Mouse (Mus musculus) neural tube, embryonic 15.5 days (tissue): Measurements from ENCODE around the gene Ebi3. TPM values are rescaled to one million over a fixed set of nuclear protein-coding genes. Genes with fewer than 3 reads are reported as not detected.

Experiments used
- ATAC-seq: fragments of 200-750 bp; cut with Nextera tagmentation; 2 replicates; pipeline ENCODE4 v1.8.0; 2017; ENCODE audit warnings: mild to moderate bottlenecking, moderate TSS enrichment, moderate library complexity; ENCODE audit not compliant: low FRiP score
- H3K27ac ChIP-seq: fragments of 300-500 bp; sonication (generic); replicated peaks from 2 replicates; pipeline ENCODE4 v1.5.1; 2015; ENCODE audit warnings: mild to moderate bottlenecking, inconsistent platforms
- H3K27me3 ChIP-seq: fragments of 300-500 bp; sonication (generic); replicated peaks from 2 replicates; pipeline ENCODE4 v1.6.1; 2015; ENCODE audit warnings: inconsistent platforms
- H3K36me3 ChIP-seq: fragments of 300-500 bp; sonication (generic); 2 replicates; pipeline ENCODE4 v1.6.1; 2015; ENCODE audit warnings: inconsistent platforms
- H3K4me1 ChIP-seq: fragments of 300-500 bp; sonication (generic); 2 replicates; pipeline ENCODE4 v1.6.1; 2015; ENCODE audit warnings: inconsistent platforms
- H3K4me2 ChIP-seq: fragments of 300-500 bp; sonication (generic); 2 replicates; pipeline ENCODE4 v1.6.1; 2015; ENCODE audit warnings: inconsistent platforms, mild to moderate bottlenecking, moderate library complexity
- H3K4me3 ChIP-seq: fragments of 300-500 bp; sonication (generic); replicated peaks from 2 replicates; pipeline ENCODE4 v1.5.1; 2015; ENCODE audit warnings: mild to moderate bottlenecking, inconsistent platforms
- H3K9ac ChIP-seq: fragments of 300-500 bp; sonication (generic); replicated peaks from 2 replicates; pipeline ENCODE4 v1.6.1; 2015; ENCODE audit warnings: mild to moderate bottlenecking, inconsistent platforms
- H3K9me3 ChIP-seq: fragments of 300-500 bp; sonication (generic); replicated peaks from 2 replicates; pipeline ENCODE4 v1.6.1; 2016; ENCODE audit warnings: inconsistent platforms
- WGBS: fragments of 180-500 bp; shearing (Covaris S2); methylation state at CpG from one replicate; pipeline ENCODE4 v1.1.7; 2015; ENCODE audit warnings: mixed read lengths; 5-methylcytosine and 5-hydroxymethylcytosine counted together
- polyA plus RNA-seq: library from polyadenylated mRNA; unstranded; fragments of >200 nt; fragmentation: Nextera tagmentation; extraction: Ambion mirVana; gene quantifications from 2 replicates; pipeline ENCODE4 v1.2.1, GENCODE M21; 2015

The Ebi3 gene
- polyA plus RNA-seq, 1 experiment from 2014 or later = 9.0 TPM

DNA sequence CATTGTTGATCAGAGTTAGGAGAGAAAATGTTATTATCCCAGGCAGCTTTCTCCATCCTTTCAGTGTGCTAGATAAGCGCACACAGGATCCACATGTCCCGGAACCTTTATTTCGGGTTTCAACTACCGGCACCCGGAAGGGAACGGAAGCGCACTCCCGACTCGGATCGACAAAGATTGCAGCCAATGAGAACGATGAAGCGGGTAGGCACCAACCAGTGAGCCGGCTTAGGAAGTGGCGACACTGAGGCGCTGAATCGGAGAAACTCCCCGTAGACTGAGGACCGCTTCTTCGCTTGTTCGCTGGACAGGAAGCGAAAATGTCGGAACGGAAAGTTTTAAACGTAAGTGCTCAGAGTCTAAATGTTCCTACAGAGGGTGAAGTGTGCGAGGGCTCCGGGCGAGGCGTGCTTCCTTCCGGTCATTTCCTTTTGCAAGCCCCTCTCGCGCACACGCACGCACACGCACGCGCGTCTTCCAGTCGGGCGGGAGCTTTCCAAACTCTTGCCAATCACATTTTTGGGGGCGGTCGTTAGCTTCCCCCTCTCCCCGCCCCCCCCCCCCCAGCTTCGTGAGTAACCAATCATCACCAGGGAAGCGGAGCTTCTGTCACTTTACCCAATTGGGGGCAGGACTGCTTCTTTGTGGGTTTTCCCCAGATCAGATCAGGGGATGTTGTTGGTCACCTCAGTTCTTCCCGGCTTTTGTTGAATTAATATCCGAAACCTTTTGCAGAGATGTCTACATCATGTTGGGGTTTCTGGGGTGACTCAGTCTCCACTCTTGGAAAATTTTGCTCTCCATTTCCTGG is 6.7 kb downstream of the Ebi3 start, which contains the start of gene Yju2:
Gene Yju2, plus strand, starts transcription at position 182 of the 811 bp plus-strand sequence.
- Histone ChIP-seq H3K9me3 (no peaks in the 10 kb centered on the region), H3K27me3 (peaks cover 7% of the 10 kb centered on the region; the same call in 1 of the 2 replicates), H3K4me1 (peaks cover 48% of the 10 kb centered on the region), H3K4me2 (peak within 1 kb of the TSS; percentile 70), H3K27ac (peak within 1 kb of the TSS; percentile 98), H3K4me3 (peak within 1 kb of the TSS; percentile 58), H3K9ac (peak within 1 kb of the TSS; percentile 53), H3K36me3 (peaks cover 11% of the 10 kb centered on the region; the same call in 1 of the 2 replicates)
- peak; percentile 89 for ATAC-seq
- WGBS = under 1% methylated on average over 46 of the region's 46 CpGs

- 81% methylated on average over 10 of the region's 10 CpGs for WGBS
- H3K9ac ChIP-seq = peak overlapping the region; percentile 53
- ATAC-seq = no peak
Observed at GRCm38 (mm10) chr17:55959946-55960740, 7.7 kb downstream of the Ebi3 start.

GRCm38 (mm10) chr17:55960791-55961190 is 8.4 kb downstream of the Ebi3 start:
- Histone ChIP-seq H3K4me2 (no peak overlapping the region), H3K36me3 (peaks cover 23% of the 10 kb centered on the region), H3K4me1 (peaks cover 43% of the 10 kb centered on the region), H3K27ac (no peak overlapping the region), H3K27me3 (no peaks in the 10 kb centered on the region), H3K9me3 (no peaks in the 10 kb centered on the region), H3K9ac (no peak overlapping the region), H3K4me3 (no peak overlapping the region)
- ATAC-seq = no peak

More at GRCm38 (mm10) chr17:55959946-55960740, 7.7 kb downstream of the Ebi3 start:
- Histone ChIP-seq H3K9me3 (no peaks in the 10 kb centered on the region), H3K4me2 (peak overlapping the region; percentile 70), H3K36me3 (peaks cover 19% of the 10 kb centered on the region), H3K4me3 (peak overlapping the region; percentile 58), H3K4me1 (peaks cover 48% of the 10 kb centered on the region), H3K27ac (peak overlapping the region; percentile 98), H3K27me3 (no peaks in the 10 kb centered on the region; the same call in 1 of the 2 replicates)

- ATAC-seq = no peak
- peaks cover 30% of the 10 kb centered on the region for H3K36me3 ChIP-seq
- peaks cover 35% of the 10 kb centered on the region for H3K4me1 ChIP-seq
- no peak overlapping the region for H3K9ac ChIP-seq
- H3K4me2 ChIP-seq = no peak overlapping the region
- no peak overlapping the region for H3K27ac ChIP-seq
- no peak overlapping the region for H3K4me3 ChIP-seq
- no peaks in the 10 kb centered on the region for H3K27me3 ChIP-seq
- 97% methylated on average over 7 of the region's 7 CpGs for WGBS
- no peaks in the 10 kb centered on the region for H3K9me3 ChIP-seq
Observed at GRCm38 (mm10) chr17:55961631-55962030, 9.2 kb downstream of the Ebi3 start.

- Histone ChIP-seq H3K27ac (no peak overlapping the region), H3K4me2 (no peak overlapping the region), H3K9me3 (no peaks in the 10 kb centered on the region), H3K9ac (no peak overlapping the region), H3K4me3 (no peak overlapping the region), H3K27me3 (no peaks in the 10 kb centered on the region), H3K4me1 (peaks cover 20% of the 10 kb centered on the region), H3K36me3 (peaks cover 43% of the 10 kb centered on the region)
- WGBS = 80% methylated on average over 14 of the region's 14 CpGs
- ATAC-seq = no peak
Observed at GRCm38 (mm10) chr17:55963171-55963570, 10.7 kb downstream of the Ebi3 start.

- Histone ChIP-seq H3K9me3 (no peaks in the 10 kb centered on the region), H3K4me1 (peaks cover 26% of the 10 kb centered on the region), H3K27ac (no peak overlapping the region), H3K36me3 (peaks cover 43% of the 10 kb centered on the region), H3K9ac (no peak overlapping the region), H3K4me3 (no peak overlapping the region), H3K4me2 (no peak overlapping the region), H3K27me3 (no peaks in the 10 kb centered on the region)
- 95% methylated on average over 10 of the region's 10 CpGs for WGBS
- no peak for ATAC-seq
Observed at GRCm38 (mm10) chr17:55964496-55964895, 12.1 kb downstream of the Ebi3 start.

GRCm38 (mm10) chr17:55964996-55965395 is 12.6 kb downstream of the Ebi3 start:
- Histone ChIP-seq H3K9me3 (no peaks in the 10 kb centered on the region), H3K9ac (no peak overlapping the region), H3K4me1 (peaks cover 26% of the 10 kb centered on the region), H3K36me3 (peaks cover 43% of the 10 kb centered on the region), H3K4me3 (no peak overlapping the region), H3K27me3 (no peaks in the 10 kb centered on the region), H3K27ac (no peak overlapping the region), H3K4me2 (no peak overlapping the region)
- 82% methylated on average over 9 of the region's 9 CpGs for WGBS
- no peak for ATAC-seq

GRCm38 (mm10) chr17:55967186-55967585 is 14.7 kb downstream of the Ebi3 start:
- no peak overlapping the region for H3K9ac ChIP-seq
- no peaks in the 10 kb centered on the region for H3K27me3 ChIP-seq
- no peaks in the 10 kb centered on the region for H3K9me3 ChIP-seq
- H3K4me1 ChIP-seq = peaks cover 39% of the 10 kb centered on the region
- no peak overlapping the region for H3K27ac ChIP-seq
- ATAC-seq = no peak
- H3K36me3 ChIP-seq = peaks cover 35% of the 10 kb centered on the region
- no peak overlapping the region for H3K4me3 ChIP-seq
- WGBS = 91% methylated on average over 4 of the region's 4 CpGs
- no peak overlapping the region for H3K4me2 ChIP-seq

DNA sequence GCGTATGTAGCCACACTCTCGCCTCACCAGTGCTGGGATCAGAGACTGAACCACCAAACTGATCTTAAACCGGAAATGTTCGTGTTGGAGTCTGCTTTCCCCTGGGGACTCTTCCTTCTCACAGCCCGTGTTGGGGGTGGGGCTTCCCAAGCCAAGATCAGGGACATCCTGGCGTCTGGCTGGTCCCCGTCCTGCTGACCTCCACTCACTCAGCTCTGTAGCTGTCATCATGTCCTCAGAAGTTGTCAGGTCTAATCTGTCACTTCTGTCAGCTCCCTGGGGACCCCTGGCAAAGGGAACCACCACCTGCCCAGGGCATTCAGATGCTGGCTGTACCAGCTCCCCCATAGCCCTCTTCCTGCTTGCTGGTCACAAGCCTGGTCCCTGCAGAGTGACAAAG is 15.8 kb downstream of the Ebi3 start:
- 46% methylated on average over 7 of the region's 7 CpGs for WGBS
- H3K4me2 ChIP-seq = no peak overlapping the region
- H3K27ac ChIP-seq = peak overlapping the region; percentile 85; the same call in 1 of the 2 replicates
- no peak for ATAC-seq
- no peak overlapping the region for H3K4me3 ChIP-seq
- H3K9me3 ChIP-seq = no peaks in the 10 kb centered on the region
- H3K36me3 ChIP-seq = peaks cover 37% of the 10 kb centered on the region
- no peak overlapping the region for H3K9ac ChIP-seq
- H3K4me1 ChIP-seq = peaks cover 46% of the 10 kb centered on the region
- H3K27me3 ChIP-seq = no peaks in the 10 kb centered on the region

- peak; percentile 73 for ATAC-seq
- peak overlapping the region; percentile 65; the same call in 1 of the 2 replicates for H3K9ac ChIP-seq
- H3K4me2 ChIP-seq = peak overlapping the region; percentile 90
- peaks cover 45% of the 10 kb centered on the region for H3K36me3 ChIP-seq
- peak overlapping the region; percentile 51 for H3K4me3 ChIP-seq
- H3K27me3 ChIP-seq = no peaks in the 10 kb centered on the region
- peaks cover 46% of the 10 kb centered on the region for H3K4me1 ChIP-seq
- H3K9me3 ChIP-seq = no peaks in the 10 kb centered on the region
- H3K27ac ChIP-seq = peak overlapping the region; percentile 85
- WGBS = 16% methylated on average over 14 of the region's 14 CpGs
Observed at GRCm38 (mm10) chr17:55969560-55969959, 17.1 kb downstream of the Ebi3 start.

DNA sequence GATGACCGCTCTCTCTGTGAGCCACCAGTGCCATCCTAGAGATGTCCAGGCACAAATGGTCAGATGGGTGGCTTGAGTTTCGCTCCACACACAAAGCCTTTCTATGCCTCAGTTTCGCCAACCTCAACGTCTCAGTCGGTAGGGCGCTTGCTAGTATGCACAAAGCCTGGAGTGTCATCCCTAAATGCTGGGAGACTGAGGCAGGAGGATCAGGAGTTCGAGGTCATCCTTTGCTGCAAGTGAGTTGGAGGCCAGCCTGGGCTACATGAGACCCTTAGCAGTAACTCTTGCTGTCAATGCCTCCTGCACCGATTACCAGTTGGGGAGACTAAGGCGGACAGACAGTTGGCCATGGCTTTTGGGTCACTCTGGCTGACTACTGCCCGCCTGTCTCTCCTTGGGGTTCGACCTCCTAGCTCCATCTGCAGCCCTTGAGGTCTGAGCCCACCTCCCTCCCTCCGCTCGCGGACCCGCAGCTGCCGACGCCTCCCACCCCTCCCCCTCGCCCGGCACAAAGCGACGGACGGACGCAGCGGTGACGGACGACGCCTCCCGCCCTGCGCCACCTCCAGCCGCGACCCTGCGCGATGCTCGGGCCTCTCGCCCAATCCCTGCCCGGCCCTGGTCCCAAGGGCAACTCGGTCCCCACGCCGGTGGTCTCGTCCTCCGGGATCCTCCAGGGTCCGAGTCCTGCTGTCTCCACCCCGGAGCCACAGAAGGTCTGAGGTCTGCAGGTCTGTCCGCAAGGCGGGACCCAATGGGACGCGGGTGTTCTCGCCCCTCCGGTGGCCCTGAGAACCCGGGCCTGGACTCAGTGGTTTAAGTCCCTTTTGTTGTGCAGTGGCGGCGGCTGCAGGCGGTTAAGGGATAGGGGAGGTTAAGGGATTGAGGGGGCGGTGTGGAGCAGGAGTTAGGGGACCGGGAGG is 17.8 kb downstream of the Ebi3 start, which contains the start of gene Shd:
Gene Shd, plus strand, starts transcription at position 502 of the 926 bp plus-strand sequence.
- H3K27ac ChIP-seq = peak within 1 kb of the TSS; percentile 85
- H3K4me1 ChIP-seq = peaks cover 46% of the 10 kb centered on the region
- no peaks in the 10 kb centered on the region for H3K9me3 ChIP-seq
- H3K27me3 ChIP-seq = no peaks in the 10 kb centered on the region
- peaks cover 39% of the 10 kb centered on the region for H3K36me3 ChIP-seq
- peak within 1 kb of the TSS; percentile 90 for H3K4me2 ChIP-seq
- peak; percentile 65 for ATAC-seq
- peak within 1 kb of the TSS; percentile 65 for H3K9ac ChIP-seq
- WGBS = 7% methylated on average over 54 of the region's 55 CpGs
- H3K4me3 ChIP-seq = peak within 1 kb of the TSS; percentile 51
